Mouse (Mus musculus): ENCODE data around the gene Tef. TPM values are rescaled to one million over a fixed set of nuclear protein-coding genes. Genes with fewer than 3 reads are reported as not detected.
A peak's percentile ranks its signal among the peaks of the same experiment; 100 is the strongest.

The Tef gene
- polyA plus RNA-seq, 1 experiment from 2014 or later, result 17.9 TPM

DNA sequence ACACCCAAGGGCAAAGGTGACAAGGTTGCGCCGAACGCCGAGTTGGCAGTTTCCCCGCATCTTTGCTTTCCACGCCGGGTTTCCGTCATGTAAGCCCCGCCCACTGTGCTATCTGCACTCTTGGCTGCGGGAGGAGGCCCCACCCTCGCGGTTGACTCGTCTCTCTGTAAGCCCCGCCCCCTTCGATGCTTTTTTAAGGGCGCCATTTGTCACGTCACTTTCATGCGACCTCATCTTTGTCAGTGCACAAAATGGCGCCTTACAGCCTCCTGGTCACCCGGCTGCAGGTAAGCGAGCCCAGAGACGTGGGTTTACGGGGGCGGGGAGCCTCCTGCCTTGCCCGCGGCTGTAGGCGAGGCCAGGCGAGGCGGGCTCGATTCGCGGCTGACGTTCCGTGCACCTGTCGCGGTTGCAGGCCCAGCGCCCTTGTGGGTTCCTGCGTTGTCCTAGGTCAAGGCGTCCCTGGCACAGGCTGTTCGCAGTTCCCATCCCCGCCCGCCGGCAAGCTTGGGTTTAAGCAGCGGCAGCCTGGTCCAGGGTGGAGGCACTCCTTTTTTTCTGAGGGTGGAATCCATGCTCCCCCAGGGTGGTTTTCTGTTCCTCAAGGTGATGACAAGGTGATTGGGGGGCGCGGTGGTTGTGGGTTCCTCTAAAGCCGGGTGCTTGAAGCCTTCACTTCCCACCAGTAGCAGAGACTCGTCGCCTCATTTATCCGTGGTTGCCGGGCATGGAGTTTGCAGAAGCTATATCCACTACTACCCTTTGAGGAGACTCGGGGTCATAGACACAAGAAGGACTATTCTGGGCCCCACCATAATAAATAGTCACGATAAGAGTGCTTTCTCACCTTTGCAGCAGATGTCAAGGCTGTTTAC, 70.3 kb downstream of the Tef start, which contains the start of gene Aco2:
Aco2 (plus strand) TSS at position 48 of the 875 bp plus-strand sequence.
- H3K27me3 ChIP-seq (ENCODE audit: insufficient read depth, low read length), result no peaks in the 10 kb centered on the region
- peak; percentile 83 for ATAC-seq (replicated peaks; ENCODE audit: low FRiP score, low read depth)
- H3K9me3 ChIP-seq (replicated peaks; ENCODE audit: low read length), result no peaks in the 10 kb centered on the region
- H3K27ac ChIP-seq, result peak within 1 kb of the TSS; percentile 96
- DNase-seq (ENCODE audit: low spot score), result peak; percentile 99
- H3K4me2 ChIP-seq (ENCODE audit: low read length), result peak within 1 kb of the TSS; percentile 83
- TF ChIP-seq CTCF (IDR thresholded peaks at IDR 0.05; ENCODE audit: low read depth), result no peak
- H3K9ac ChIP-seq (ENCODE audit: low read depth, low read length), result peak within 1 kb of the TSS; percentile 88
- WGBS, result under 1% methylated on average over 53 of the region's 53 CpGs
- peak within 1 kb of the TSS; percentile 91 for H3K4me3 ChIP-seq (replicated peaks; ENCODE audit: low read depth, low read length)
- peaks cover 30% of the 10 kb centered on the region for H3K36me3 ChIP-seq (ENCODE audit: insufficient read depth, low read length)
- H3K4me1 ChIP-seq (replicated peaks; ENCODE audit: insufficient read depth, low read length), result no peaks in the 10 kb centered on the region; the same call in 1 of the 2 replicates

Other genes with a start within 250 kb of the Tef start
- 9.4 and 11.2 TPM in 2 replicates for gene Ep300, start 217.1 kb upstream of the Tef start, polyA plus RNA-seq (2015; fragmentation: Nextera tagmentation; extraction: Ambion mirVana)
- 13.5 and 16.5 TPM in 2 replicates for gene L3mbtl2, start 138.5 kb upstream of the Tef start, polyA plus RNA-seq (2015; fragmentation: Nextera tagmentation; extraction: Ambion mirVana)
- 5.3 and 6.4 TPM in 2 replicates for gene Chadl, start 105.1 kb upstream of the Tef start, polyA plus RNA-seq (2015; fragmentation: Nextera tagmentation; extraction: Ambion mirVana)
- 26.5 TPM in 2 replicates for gene Zc3h7b, start 57.4 kb upstream of the Tef start, polyA plus RNA-seq (2015; fragmentation: Nextera tagmentation; extraction: Ambion mirVana)
- 33.9 and 39.7 TPM in 2 replicates for gene Rangap1, start 56.9 kb upstream of the Tef start, polyA plus RNA-seq (2015; fragmentation: Nextera tagmentation; extraction: Ambion mirVana)
- gene Tob2, start 56.4 kb downstream of the Tef start, polyA plus RNA-seq (2015; fragmentation: Nextera tagmentation; extraction: Ambion mirVana), result 22.5 and 27.7 TPM in 2 replicates
- 103 and 110 TPM in 2 replicates for gene Phf5a, start 69.5 kb downstream of the Tef start, polyA plus RNA-seq (2015; fragmentation: Nextera tagmentation; extraction: Ambion mirVana)
- 263 and 285 TPM in 2 replicates for gene Aco2, start 69.9 kb downstream of the Tef start, polyA plus RNA-seq (2015; fragmentation: Nextera tagmentation; extraction: Ambion mirVana)
- gene Polr3h, start 123.8 kb downstream of the Tef start, polyA plus RNA-seq (2015; fragmentation: Nextera tagmentation; extraction: Ambion mirVana), result 122 and 129 TPM in 2 replicates
- gene Csdc2, start 134.3 kb downstream of the Tef start, polyA plus RNA-seq (2015; fragmentation: Nextera tagmentation; extraction: Ambion mirVana), result 20.4 and 23.1 TPM in 2 replicates
- gene Pmm1, start 158.5 kb downstream of the Tef start, polyA plus RNA-seq (2015; fragmentation: Nextera tagmentation; extraction: Ambion mirVana), result 27.1 and 27.8 TPM in 2 replicates
- not detected in 2 replicates for gene 1700029P11Rik, start 178.1 kb downstream of the Tef start, polyA plus RNA-seq (2015; fragmentation: Nextera tagmentation; extraction: Ambion mirVana)
- 45.2 and 53.6 TPM in 2 replicates for gene Xrcc6, start 185.4 kb downstream of the Tef start, polyA plus RNA-seq (2015; fragmentation: Nextera tagmentation; extraction: Ambion mirVana)
- 21.1 and 23.3 TPM in 2 replicates for gene Desi1, start 231.4 kb downstream of the Tef start, polyA plus RNA-seq (2015; fragmentation: Nextera tagmentation; extraction: Ambion mirVana)
- gene Snu13, start 245.2 kb downstream of the Tef start, polyA plus RNA-seq (2015; fragmentation: Nextera tagmentation; extraction: Ambion mirVana), result 215 and 225 TPM in 2 replicates

All from kidney, postnatal 0 days (tissue).